Mouse (Mus musculus): ENCODE data around the gene Zbp1. TPM values are rescaled to one million over a fixed set of nuclear protein-coding genes. Genes with fewer than 3 reads are reported as not detected.
A peak's percentile ranks its signal among the peaks of the same experiment; 100 is the strongest.

Gene Zbp1
- total RNA-seq, 2 experiments from 2014 or later, result 3.0 to 4.4 TPM

GRCm38 (mm10) chr2:173248822-173249221 lies 30.1 kb upstream of the Zbp1 start:
- ATAC-seq (replicated peaks; ENCODE audit: low FRiP score, poor library complexity, severe bottlenecking), result no peak

GRCm38 (mm10) chr2:173247911-173248310 lies 29.2 kb upstream of the Zbp1 start:
- no peak for ATAC-seq (replicated peaks; ENCODE audit: low FRiP score, poor library complexity, severe bottlenecking)

GRCm38 (mm10) chr2:173247197-173247596 lies 28.5 kb upstream of the Zbp1 start:
- ATAC-seq (replicated peaks; ENCODE audit: low FRiP score, poor library complexity, severe bottlenecking), result no peak

GRCm38 (mm10) chr2:173246688-173247087 lies 28.0 kb upstream of the Zbp1 start:
- no peak for ATAC-seq (replicated peaks; ENCODE audit: low FRiP score, poor library complexity, severe bottlenecking)

- ATAC-seq (replicated peaks; ENCODE audit: low FRiP score, poor library complexity, severe bottlenecking), result no peak
Measured at GRCm38 (mm10) chr2:173245258-173245657, 26.5 kb upstream of the Zbp1 start.

- no peak for ATAC-seq (replicated peaks; ENCODE audit: low FRiP score, poor library complexity, severe bottlenecking)
Measured at GRCm38 (mm10) chr2:173244108-173244507, 25.4 kb upstream of the Zbp1 start.

GRCm38 (mm10) chr2:173243616-173244015 lies 24.9 kb upstream of the Zbp1 start:
- no peak for ATAC-seq (replicated peaks; ENCODE audit: low FRiP score, poor library complexity, severe bottlenecking)

- no peak for ATAC-seq (replicated peaks; ENCODE audit: low FRiP score, poor library complexity, severe bottlenecking)
Measured at GRCm38 (mm10) chr2:173242874-173243273, 24.2 kb upstream of the Zbp1 start.

GRCm38 (mm10) chr2:173240738-173241137 lies 22.0 kb upstream of the Zbp1 start:
- ATAC-seq (replicated peaks; ENCODE audit: low FRiP score, poor library complexity, severe bottlenecking), result no peak

- ATAC-seq (replicated peaks; ENCODE audit: low FRiP score, poor library complexity, severe bottlenecking), result no peak
Measured at GRCm38 (mm10) chr2:173238522-173238921, 19.8 kb upstream of the Zbp1 start.

- ATAC-seq (replicated peaks; ENCODE audit: low FRiP score, poor library complexity, severe bottlenecking), result no peak
Measured at GRCm38 (mm10) chr2:173235435-173236332, 17.0 kb upstream of the Zbp1 start.

GRCm38 (mm10) chr2:173232766-173233099 lies 14.0 kb upstream of the Zbp1 start:
- no peak for ATAC-seq (replicated peaks; ENCODE audit: low FRiP score, poor library complexity, severe bottlenecking)

GRCm38 (mm10) chr2:173232065-173232765 lies 13.5 kb upstream of the Zbp1 start:
- ATAC-seq (replicated peaks; ENCODE audit: low FRiP score, poor library complexity, severe bottlenecking), result no peak

- ATAC-seq (replicated peaks; ENCODE audit: low FRiP score, poor library complexity, severe bottlenecking), result peak; percentile 71
Measured at GRCm38 (mm10) chr2:173229578-173230224, 11.0 kb upstream of the Zbp1 start.

- no peak for ATAC-seq (replicated peaks; ENCODE audit: low FRiP score, poor library complexity, severe bottlenecking)
Measured at GRCm38 (mm10) chr2:173228567-173228966, 9.8 kb upstream of the Zbp1 start.

GRCm38 (mm10) chr2:173226792-173227191 lies 8.1 kb upstream of the Zbp1 start:
- no peak for ATAC-seq (replicated peaks; ENCODE audit: low FRiP score, poor library complexity, severe bottlenecking)

- no peak for ATAC-seq (replicated peaks; ENCODE audit: low FRiP score, poor library complexity, severe bottlenecking)
Measured at GRCm38 (mm10) chr2:173225906-173226305, 7.2 kb upstream of the Zbp1 start.

GRCm38 (mm10) chr2:173224832-173225231 lies 6.1 kb upstream of the Zbp1 start:
- no peak for ATAC-seq (replicated peaks; ENCODE audit: low FRiP score, poor library complexity, severe bottlenecking)

- ATAC-seq (replicated peaks; ENCODE audit: low FRiP score, poor library complexity, severe bottlenecking), result no peak
Measured at GRCm38 (mm10) chr2:173224097-173224496, 5.4 kb upstream of the Zbp1 start.

- no peak for ATAC-seq (replicated peaks; ENCODE audit: low FRiP score, poor library complexity, severe bottlenecking)
Measured at GRCm38 (mm10) chr2:173223496-173223895, 4.8 kb upstream of the Zbp1 start.

GRCm38 (mm10) chr2:173220754-173221153 lies 2.0 kb upstream of the Zbp1 start:
- no peak for ATAC-seq (replicated peaks; ENCODE audit: low FRiP score, poor library complexity, severe bottlenecking)
